Mouse (Mus musculus) c-Kit-positive CD71-positive TER-119-negative erythroid progenitor cells, embryonic 14.5 days (primary cell): ENCODE results near the gene Ptges3l.
"Not testable (repeated sequence)": the region's sequence is repeated elsewhere in the genome, so short reads cannot be mapped to it uniquely, and the experiment has no call there.

Experiments
- DNase-seq: peaks from one replicate; pipeline ENCODE4 v3.0.0-alpha.2; 2013; ENCODE audit warnings: low read depth

Ptges3l gene

DNA sequence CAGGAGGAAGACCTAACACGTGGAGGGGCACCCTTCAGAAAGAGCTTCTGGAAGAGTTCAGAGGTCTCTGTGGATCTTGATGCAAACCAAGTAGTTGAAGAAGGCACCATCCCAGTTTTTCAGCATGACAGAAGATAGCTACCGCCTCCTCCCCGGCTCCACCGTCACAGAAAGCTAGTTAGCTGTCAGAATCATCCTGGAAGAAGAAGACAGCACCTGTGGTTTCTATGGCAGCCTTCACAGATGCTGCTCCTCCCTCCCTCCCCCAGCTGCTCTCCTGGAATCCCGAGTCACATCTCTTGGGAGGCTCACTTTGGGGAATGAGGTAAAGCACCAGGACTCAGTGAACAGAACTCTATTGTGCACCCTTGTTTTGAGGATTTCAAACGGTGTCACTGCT, 6.1 kb downstream of the Ptges3l start:
- DNase-seq: no peak

DNA sequence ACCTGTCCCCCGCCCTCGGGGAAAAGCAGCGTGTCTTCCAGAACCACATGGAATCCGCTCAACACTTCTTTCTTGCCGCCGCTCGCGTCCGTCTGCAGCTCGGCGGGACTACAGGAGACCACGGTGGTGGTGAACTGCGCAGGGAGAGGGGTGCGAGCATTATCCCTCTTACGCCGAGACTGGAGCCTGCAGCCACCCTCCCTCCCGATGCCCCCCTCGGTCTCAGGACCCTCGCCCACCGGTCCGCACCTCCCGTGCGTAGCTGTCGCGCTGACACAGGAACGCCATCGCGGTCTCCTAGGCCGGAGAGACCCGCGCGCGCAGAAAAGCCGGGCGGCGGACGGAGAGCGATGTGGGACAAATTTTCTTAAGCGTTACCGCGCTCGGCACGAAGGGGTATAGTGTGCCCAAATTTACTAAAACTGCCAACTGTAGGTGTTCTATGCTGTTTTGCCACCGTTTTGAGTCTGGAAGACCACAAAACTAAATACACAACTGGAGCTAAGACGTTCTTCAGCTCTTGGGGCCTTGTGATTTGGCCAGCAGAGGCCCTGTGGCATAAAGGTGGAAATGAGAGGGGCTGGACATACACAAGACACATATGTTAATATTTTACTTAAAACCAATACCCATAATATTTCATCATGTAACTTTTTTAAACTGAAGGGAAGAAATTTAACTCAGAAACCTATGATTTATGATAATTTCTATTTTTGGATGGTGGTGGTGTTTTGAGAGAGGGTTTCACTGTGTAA, 7.9 kb downstream of the Ptges3l start, which contains the start of gene Aarsd1:
Gene Aarsd1, minus strand, starts transcription at position 515 of the 755 bp plus-strand sequence.
- DNase-seq: peak; percentile 80

DNA sequence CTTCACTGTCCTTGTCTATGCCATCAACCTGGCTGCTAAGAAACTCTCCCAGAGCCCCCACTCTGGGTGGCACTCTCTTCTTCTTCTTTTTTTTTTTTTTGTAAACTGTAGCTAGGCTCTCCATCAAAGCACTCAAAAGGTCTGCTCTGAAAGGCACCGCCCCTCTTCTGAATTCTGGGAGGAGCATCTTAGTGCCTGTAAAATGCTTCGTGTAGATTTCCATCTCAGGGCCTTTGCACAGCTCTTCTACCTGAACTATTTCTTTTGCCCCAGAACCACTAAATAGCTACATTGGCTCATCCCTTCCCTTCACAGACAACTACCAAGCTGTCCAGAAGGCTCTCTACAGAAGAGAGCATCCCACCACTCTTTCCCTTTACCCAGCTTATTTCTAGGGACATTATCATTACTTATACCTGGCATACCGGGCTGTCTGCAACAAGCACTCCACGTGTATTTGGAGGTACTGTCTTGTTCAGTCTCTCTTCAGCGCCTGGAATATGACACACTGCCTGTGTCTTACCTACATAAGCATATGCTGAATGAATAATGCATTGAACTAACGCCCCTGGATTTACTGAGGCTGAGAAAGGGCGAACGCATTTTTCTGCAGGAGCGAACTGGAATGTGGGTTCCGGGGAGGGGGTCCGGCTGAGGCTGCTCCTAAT, 8.6 kb downstream of the Ptges3l start:
- DNase-seq: no peak

DNA sequence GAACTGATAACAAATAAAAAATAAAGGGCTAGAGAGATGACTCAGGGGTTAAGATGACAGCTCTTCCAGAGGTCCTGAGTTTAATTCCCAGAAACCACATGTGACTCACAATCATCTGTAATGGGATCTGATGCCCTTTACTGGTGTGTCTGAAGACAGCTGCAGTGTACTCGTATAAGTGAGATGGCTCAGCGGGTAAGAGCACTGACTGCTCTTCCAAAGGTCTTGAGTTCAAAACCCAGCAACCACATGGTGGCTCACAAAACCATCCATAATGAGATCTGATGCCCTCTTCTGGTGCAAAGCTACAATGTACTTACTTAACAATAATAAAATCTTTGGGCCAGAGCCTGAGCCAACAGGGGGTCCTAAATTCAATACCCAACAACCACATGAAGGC, 9.8 kb downstream of the Ptges3l start:
- no peak for DNase-seq

DNA sequence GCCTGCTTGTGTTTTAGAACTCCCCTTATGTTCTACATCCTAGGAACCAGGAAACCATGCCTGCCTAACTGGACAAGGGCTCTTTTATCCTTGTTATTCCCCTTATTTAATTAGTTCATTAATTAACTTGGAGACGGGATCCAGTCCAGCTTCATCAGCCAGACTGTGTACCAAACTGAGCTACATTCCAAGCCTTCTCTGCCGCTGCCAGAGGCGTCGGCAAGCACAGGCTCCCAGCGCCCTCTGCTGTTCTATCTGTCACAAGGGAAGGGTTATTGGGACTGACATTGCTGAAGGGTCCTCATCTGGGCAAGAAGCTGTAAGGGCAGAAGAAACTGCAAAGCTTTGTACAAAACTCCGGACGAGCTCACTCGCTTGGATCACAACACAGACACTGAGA, 30.0 kb downstream of the Ptges3l start:
- DNase-seq: peak; percentile 41

DNA sequence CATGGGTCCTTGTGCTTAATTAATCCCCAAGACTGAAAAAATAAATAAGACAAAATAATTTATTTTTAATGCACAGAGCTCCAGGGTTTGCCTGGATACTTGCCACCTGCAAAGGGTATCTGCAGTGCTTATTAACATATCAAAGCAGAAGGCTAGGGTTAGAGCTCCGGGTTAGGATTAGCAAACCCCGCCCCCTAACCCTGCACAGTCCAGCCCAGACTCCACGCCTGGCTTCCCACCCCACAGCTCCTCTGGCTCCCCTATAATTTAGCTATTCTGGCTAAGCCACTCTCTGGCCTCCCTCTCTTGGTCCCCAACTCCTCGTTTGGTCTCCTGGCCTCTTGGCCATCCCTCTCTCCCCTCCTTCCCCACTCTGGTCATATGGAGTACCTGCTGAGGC, 43.3 kb downstream of the Ptges3l start:
- DNase-seq: no peak

DNA sequence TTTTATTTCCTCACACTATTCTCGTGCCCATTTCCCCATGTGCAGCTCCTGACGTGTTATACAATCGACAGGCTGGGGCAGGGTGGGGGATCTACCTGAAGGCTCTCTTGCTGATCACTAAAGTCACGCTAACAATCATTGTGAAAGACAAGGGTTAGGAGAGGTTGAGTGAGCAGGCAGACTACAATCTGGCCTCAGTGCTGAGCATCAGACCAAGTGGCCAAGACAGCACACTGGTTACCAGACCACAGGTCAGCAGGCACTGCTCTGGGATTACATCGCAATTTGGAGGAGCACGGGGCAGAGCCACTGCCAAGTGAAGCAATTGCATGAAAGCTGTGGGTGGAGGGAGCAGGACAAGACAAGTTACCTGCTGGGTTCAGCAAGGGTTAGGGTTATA, 46.2 kb downstream of the Ptges3l start:
- DNase-seq: no peak

DNA sequence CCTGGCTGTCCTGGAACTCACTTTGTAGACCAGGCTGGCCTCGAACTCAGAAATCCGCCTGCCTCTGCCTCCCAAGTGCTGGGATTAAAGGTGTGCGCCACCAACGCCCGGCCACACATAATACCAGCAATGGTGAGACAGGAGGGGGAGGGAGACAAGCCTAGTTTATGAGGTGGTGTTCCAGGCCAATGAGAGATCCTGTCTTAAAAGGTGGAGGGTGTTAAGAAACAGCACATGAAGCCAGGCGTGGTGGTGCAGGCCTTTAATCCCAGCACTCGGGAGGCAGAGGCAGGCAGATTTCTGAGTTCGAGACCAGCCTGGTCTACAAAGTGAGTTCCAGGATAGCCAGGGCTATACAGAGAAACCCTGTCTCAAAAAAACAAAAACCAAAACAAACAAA, 46.9 kb downstream of the Ptges3l start:
- not testable (repeated sequence) for DNase-seq

DNA sequence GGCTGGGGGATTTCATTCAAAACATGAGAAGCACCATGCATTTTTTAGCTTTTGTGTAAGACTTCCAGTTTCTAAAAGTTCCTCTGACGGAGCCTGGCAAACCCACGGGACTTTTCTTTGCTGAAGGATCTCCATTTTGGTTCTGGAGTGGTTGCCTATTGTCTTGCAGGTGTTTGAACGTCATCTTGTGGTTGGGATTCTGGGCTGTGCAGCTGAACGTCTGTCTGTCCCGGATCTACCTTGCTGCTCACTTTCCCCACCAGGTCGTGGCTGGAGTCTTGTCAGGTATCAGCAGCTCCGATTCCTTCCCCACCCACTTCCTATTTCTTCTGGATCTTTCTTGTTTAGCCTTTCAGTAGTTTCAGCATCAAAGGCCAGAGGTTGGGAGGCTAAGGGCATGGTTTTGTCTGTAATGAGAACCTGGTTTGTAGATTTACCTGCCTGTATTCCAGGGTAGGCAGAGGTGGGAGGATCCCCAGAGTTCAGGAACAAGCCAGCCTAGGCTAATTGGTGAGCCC, 50.7 kb downstream of the Ptges3l start:
- no peak for DNase-seq

DNA sequence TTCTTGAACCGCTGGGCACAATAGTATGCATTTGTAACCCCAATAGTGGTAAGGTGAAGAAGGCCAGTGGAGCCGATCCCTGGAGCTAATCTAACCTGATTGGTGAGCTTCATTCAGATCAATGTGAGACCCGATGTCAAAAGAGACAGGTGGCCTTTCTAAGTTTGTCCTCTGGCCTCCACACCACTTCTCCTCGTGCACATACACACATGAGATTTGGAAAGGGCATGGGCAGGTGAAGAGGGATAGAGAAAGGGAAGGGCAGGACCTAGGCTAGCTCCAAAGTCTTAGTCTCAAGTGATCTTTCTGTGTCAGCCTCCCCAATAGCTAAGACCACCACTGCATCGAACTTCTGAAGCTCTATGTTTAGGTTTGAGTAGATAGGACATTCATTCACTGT, 55.0 kb downstream of the Ptges3l start:
- no peak for DNase-seq
